20 mouse cellular contexts compared by ENCODE assay signal in the genomic region with DNA sequence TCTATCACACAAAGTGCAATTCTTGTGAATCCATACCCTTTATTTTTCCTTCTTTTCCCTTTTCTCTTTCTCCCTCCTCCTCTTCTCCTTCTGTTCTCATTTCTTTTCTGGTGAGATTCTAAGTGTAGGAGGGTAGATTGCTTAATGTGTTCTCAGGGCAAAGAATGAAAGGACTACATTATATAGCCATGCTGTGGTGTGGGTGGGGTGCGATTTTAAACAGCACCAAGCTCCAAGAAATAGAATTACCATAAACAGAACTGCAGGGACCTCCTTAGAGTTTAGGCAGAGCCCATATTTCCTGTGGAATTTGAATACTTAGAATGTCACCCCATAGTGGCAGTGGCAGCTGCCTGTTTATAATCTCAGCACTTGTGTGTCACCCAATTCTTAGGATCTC. TPM values are rescaled to one million over a fixed set of nuclear protein-coding genes. Genes with fewer than 3 reads are reported as not detected.
A peak's percentile ranks its signal among the peaks of the same experiment; 100 is the strongest.
DNase-seq lines count a peak whose midpoint lies in the region; ATAC-seq and TF ChIP-seq lines count a peak whose summit lies in the region.
"Had no signal": no experiment of that assay in that cellular context is flagged by ENCODE, and none has a peak within 500 bp of the region (broad histone marks: within the 10 kb centered on the region; RNA-seq: fewer than 3 reads in every experiment).

No protein-coding gene starts in this region.

- intact Hi-C loops in left cerebral cortex, postnatal 14 days (cut with DNase I): no loop called here

- H3K4me2 ChIP-seq in liver, postnatal 0 days (ENCODE audit: low read depth, low read length): no peak overlapping the region
- H3K4me2 ChIP-seq: lung, embryonic 14.5 days; neural tube, embryonic 13.5 days had no signal

- TF ChIP-seq CTCF in liver, postnatal 0 days (IDR thresholded peaks at IDR 0.05; ENCODE audit: low read depth): no peak

- H3K4me3 ChIP-seq in liver, postnatal 0 days (ENCODE audit: low read depth, low read length): no peak overlapping the region
- H3K4me3 ChIP-seq: neural tube, embryonic 13.5 days had no signal

- 63% methylated on average over 1 of the region's 1 CpGs for WGBS in liver, postnatal 0 days (ENCODE audit: insufficient replicate concordance)

- ATAC-seq in frontal cortex, adult (ENCODE audit: low TSS enrichment): peak; percentile 98
- no peak for ATAC-seq in liver, postnatal 0 days

- no peak overlapping the region for H3K9ac ChIP-seq in liver, postnatal 0 days (replicated peaks)
- H3K9ac ChIP-seq: lung, embryonic 14.5 days; neural tube, embryonic 13.5 days had no signal

- TF ChIP-seq EP300 in liver, postnatal 0 days (IDR thresholded peaks at IDR 0.05; ENCODE audit: low read depth): no peak

- H3K36me3 ChIP-seq in liver, postnatal 0 days (replicated peaks; ENCODE audit: insufficient read depth, low read length): no peaks in the 10 kb centered on the region
- H3K36me3 ChIP-seq: neural tube, embryonic 13.5 days had no signal

- H3K27me3 ChIP-seq in liver, postnatal 0 days (ENCODE audit: insufficient read depth, low read length): no peaks in the 10 kb centered on the region
- H3K27me3 ChIP-seq: neural tube, embryonic 13.5 days had no signal

- no peaks in the 10 kb centered on the region for H3K4me1 ChIP-seq in liver, postnatal 0 days (ENCODE audit: insufficient read depth)

- H3K9me3 ChIP-seq in liver, postnatal 0 days (ENCODE audit: low read length): no peaks in the 10 kb centered on the region
- H3K9me3 ChIP-seq: neural tube, embryonic 13.5 days had no signal

- DNase-seq in frontal cortex, postnatal 25 days (ENCODE audit: low spot score in 2 of 2): no peak
- DNase-seq in right cerebral cortex, adult 18-20 months: peak; percentile 87
- no peak for DNase-seq in right cerebral cortex, postnatal 4 days
- DNase-seq in left cerebral cortex, postnatal 14 days (ENCODE audit: low spot score in 2 of 2): peak; percentile 70 to 86
- no peak for DNase-seq in spleen, adult 18-20 months
- no peak for DNase-seq in liver, postnatal 0 days
- DNase-seq in thymus, postnatal 36 days: no peak
- DNase-seq: B cell, adult 2 months; cerebellum, adult 2 months; heart, adult 18-20 months; heart, postnatal 10 days; thymus, postnatal 14 days had no signal

- H3K27ac ChIP-seq in liver, postnatal 0 days (ENCODE audit: low read depth): no peak overlapping the region
- H3K27ac ChIP-seq: kidney, postnatal 0 days had no signal

RNA-seq across cellular contexts. Expression of a gene that starts 17.0 kb away (rescaled TPM):
- total RNA-seq in left cerebral cortex, postnatal 14 days (2021): 10 to 100 TPM; 29.1 to 31.9 TPM
- polyA plus RNA-seq in liver, postnatal 0 days (2015; fragmentation: Nextera tagmentation; extraction: Ambion mirVana): 30.8 and 31.0 TPM in 2 replicates
- total RNA-seq: megakaryocyte-erythroid progenitor cell, adult 5-6 weeks had no signal

RNA-seq across cellular contexts. Expression of a gene that starts 17.7 kb away (rescaled TPM):
- not detected for total RNA-seq in left cerebral cortex, postnatal 14 days (2021)
- 0.19 TPM in 1 of 2 replicates, not detected in the other for polyA plus RNA-seq in liver, postnatal 0 days (2015; fragmentation: Nextera tagmentation; extraction: Ambion mirVana)
- total RNA-seq: adrenal gland, postnatal 4 days; ES-E14; megakaryocyte-erythroid progenitor cell, adult 5-6 weeks had no signal
- polyA plus RNA-seq: cerebellum, adult 2 months; kidney, postnatal 0 days; limb, embryonic 14.5 days; lung, embryonic 14.5 days; neural tube, embryonic 13.5 days had no signal

Comparison
In these comparisons a context has a peak if more than half of its experiments do, and no peak if none do; other contexts are left out.
1. DNase-seq: peak in right cerebral cortex, adult 18-20 months (single experiment) and left cerebral cortex, postnatal 14 days (2 of 2); none in frontal cortex, postnatal 25 days (0 of 2), right cerebral cortex, postnatal 4 days (single experiment), spleen, adult 18-20 months (0 of 2), liver, postnatal 0 days (single experiment) and thymus, postnatal 36 days (0 of 2).